Mouse (Mus musculus) layer of hippocampus, postnatal 36 days (tissue): ENCODE results near the gene Erc2. TPM values are rescaled to one million over a fixed set of nuclear protein-coding genes. Genes with fewer than 3 reads are reported as not detected.

Experiments used
- DNase-seq, 2 experiments: peaks; one replicate each; pipeline ENCODE4 v3.0.0; 2022
- total RNA-seq, 2 experiments: library from RNA; stranded (reverse); gene quantifications; 2 replicates each; pipeline ENCODE4 v1.2.3; 2021

The Erc2 gene
- total RNA-seq, 2 experiments from 2014 or later: 221 to 266 TPM

- no peak for DNase-seq
Measured at GRCm38 (mm10) chr14:28398915-28399314, 776.7 kb downstream of the Erc2 start.

GRCm38 (mm10) chr14:28399897-28400296, 777.7 kb downstream of the Erc2 start:
- no peak for DNase-seq

GRCm38 (mm10) chr14:28405277-28405840, 783.1 kb downstream of the Erc2 start:
- no peak for DNase-seq

- DNase-seq: no peak
Measured at GRCm38 (mm10) chr14:28409390-28409789, 787.2 kb downstream of the Erc2 start.

GRCm38 (mm10) chr14:28409796-28410347, 787.6 kb downstream of the Erc2 start:
- DNase-seq: no peak

- DNase-seq: no peak
Measured at GRCm38 (mm10) chr14:28410789-28411225, 788.6 kb downstream of the Erc2 start.

GRCm38 (mm10) chr14:28412252-28412995, 790.2 kb downstream of the Erc2 start:
- no peak for DNase-seq

GRCm38 (mm10) chr14:28413516-28413915, 791.3 kb downstream of the Erc2 start:
- DNase-seq: no peak

GRCm38 (mm10) chr14:28417019-28417418, 794.8 kb downstream of the Erc2 start:
- no peak for DNase-seq

GRCm38 (mm10) chr14:28418497-28418896, 796.3 kb downstream of the Erc2 start:
- no peak for DNase-seq

- no peak for DNase-seq
Measured at GRCm38 (mm10) chr14:28419188-28419587, 797.0 kb downstream of the Erc2 start.

GRCm38 (mm10) chr14:28420596-28420995, 798.4 kb downstream of the Erc2 start:
- no peak for DNase-seq

GRCm38 (mm10) chr14:28426610-28427009, 804.4 kb downstream of the Erc2 start:
- DNase-seq: no peak

- no peak for DNase-seq
Measured at GRCm38 (mm10) chr14:28431703-28432309, 809.6 kb downstream of the Erc2 start.

GRCm38 (mm10) chr14:28434996-28435395, 812.8 kb downstream of the Erc2 start:
- no peak for DNase-seq

GRCm38 (mm10) chr14:28439171-28439570, 816.9 kb downstream of the Erc2 start:
- DNase-seq: no peak

- no peak for DNase-seq
Measured at GRCm38 (mm10) chr14:28441240-28441967, 819.2 kb downstream of the Erc2 start.

- no peak for DNase-seq
Measured at GRCm38 (mm10) chr14:28443254-28443944, 821.2 kb downstream of the Erc2 start.

GRCm38 (mm10) chr14:28445737-28446136, 823.5 kb downstream of the Erc2 start:
- no peak for DNase-seq

- no peak for DNase-seq
Measured at GRCm38 (mm10) chr14:28451771-28452170, 829.5 kb downstream of the Erc2 start.

GRCm38 (mm10) chr14:28456372-28457076, 834.3 kb downstream of the Erc2 start:
- DNase-seq: no peak
